Mouse (Mus musculus) spleen, adult 12 weeks (tissue): Measurements from ENCODE around the gene 1700029I15Rik.

Experiments
- DNase-seq: peaks from one replicate; pipeline ENCODE4 v3.0.0; 2022; ENCODE audit warnings: low spot score

The 1700029I15Rik gene

GRCm38 (mm10) chr2:92381901-92382588 is at the start of gene 1700029I15Rik:
TSS of gene 1700029I15Rik (plus strand) at chr2:92382538.
- DNase-seq = no peak

- DNase-seq = no peak
Measured at GRCm38 (mm10) chr2:92342418-92342817, 39.9 kb upstream of the 1700029I15Rik start.

- no peak for DNase-seq
Measured at GRCm38 (mm10) chr2:92347191-92347590, 35.1 kb upstream of the 1700029I15Rik start.

GRCm38 (mm10) chr2:92349589-92350425 is 32.5 kb upstream of the 1700029I15Rik start:
- no peak for DNase-seq

GRCm38 (mm10) chr2:92350686-92351085 is 31.7 kb upstream of the 1700029I15Rik start:
- DNase-seq = no peak

GRCm38 (mm10) chr2:92353402-92353801 is 28.9 kb upstream of the 1700029I15Rik start:
- DNase-seq = no peak

- DNase-seq = no peak
Measured at GRCm38 (mm10) chr2:92354224-92354623, 28.1 kb upstream of the 1700029I15Rik start.

GRCm38 (mm10) chr2:92359301-92359700 is 23.0 kb upstream of the 1700029I15Rik start:
- no peak for DNase-seq

- DNase-seq = no peak
Measured at GRCm38 (mm10) chr2:92360186-92360823, 22.0 kb upstream of the 1700029I15Rik start.

GRCm38 (mm10) chr2:92360893-92361292 is 21.4 kb upstream of the 1700029I15Rik start:
- no peak for DNase-seq

- no peak for DNase-seq
Measured at GRCm38 (mm10) chr2:92361795-92362194, 20.5 kb upstream of the 1700029I15Rik start.

GRCm38 (mm10) chr2:92362571-92363228 is 19.6 kb upstream of the 1700029I15Rik start:
- DNase-seq = no peak

- no peak for DNase-seq
Measured at GRCm38 (mm10) chr2:92364086-92364485, 18.3 kb upstream of the 1700029I15Rik start.

- DNase-seq = no peak
Measured at GRCm38 (mm10) chr2:92365568-92365967, 16.8 kb upstream of the 1700029I15Rik start.

- no peak for DNase-seq
Measured at GRCm38 (mm10) chr2:92367383-92368029, 14.8 kb upstream of the 1700029I15Rik start.

- no peak for DNase-seq
Measured at GRCm38 (mm10) chr2:92370375-92370774, 12.0 kb upstream of the 1700029I15Rik start.

GRCm38 (mm10) chr2:92370821-92371805 is 11.2 kb upstream of the 1700029I15Rik start:
- DNase-seq = no peak

- DNase-seq = no peak
Measured at GRCm38 (mm10) chr2:92371971-92372690, 10.2 kb upstream of the 1700029I15Rik start.

- DNase-seq = no peak
Measured at GRCm38 (mm10) chr2:92372767-92373436, 9.4 kb upstream of the 1700029I15Rik start.
